Mouse (Mus musculus) layer of hippocampus, adult 2 months (tissue): Measurements from ENCODE around the gene Icos. TPM values are rescaled to one million over a fixed set of nuclear protein-coding genes. Genes with fewer than 3 reads are reported as not detected.

Experiments
- DNase-seq, 2 experiments: peaks; one replicate each; pipeline ENCODE4 v3.0.0; 2022; ENCODE audit warnings: low spot score in 2 of 2
- H3K27ac ChIP-seq: fragments of 200-600 bp; 2 replicates; pipeline ENCODE4 v1.8.1; 2022
- H3K4me3 ChIP-seq: fragments of 200-600 bp; 2 replicates; pipeline ENCODE4 v1.8.1; 2022; ENCODE audit warnings: mild to moderate bottlenecking
- CTCF ChIP-seq: fragments of 200-600 bp; conservative IDR thresholded peaks from 2 replicates; pipeline ENCODE4 v1.8.1; 2022; ENCODE audit warnings: antibody characterized with exemption, mild to moderate bottlenecking, moderate library complexity
- total RNA-seq, 2 experiments: library from RNA; stranded (reverse); gene quantifications; 2 replicates each; pipeline ENCODE4 v1.2.3; 2021

Icos gene
- total RNA-seq, 2 experiments from 2014 or later: not detected

DNA sequence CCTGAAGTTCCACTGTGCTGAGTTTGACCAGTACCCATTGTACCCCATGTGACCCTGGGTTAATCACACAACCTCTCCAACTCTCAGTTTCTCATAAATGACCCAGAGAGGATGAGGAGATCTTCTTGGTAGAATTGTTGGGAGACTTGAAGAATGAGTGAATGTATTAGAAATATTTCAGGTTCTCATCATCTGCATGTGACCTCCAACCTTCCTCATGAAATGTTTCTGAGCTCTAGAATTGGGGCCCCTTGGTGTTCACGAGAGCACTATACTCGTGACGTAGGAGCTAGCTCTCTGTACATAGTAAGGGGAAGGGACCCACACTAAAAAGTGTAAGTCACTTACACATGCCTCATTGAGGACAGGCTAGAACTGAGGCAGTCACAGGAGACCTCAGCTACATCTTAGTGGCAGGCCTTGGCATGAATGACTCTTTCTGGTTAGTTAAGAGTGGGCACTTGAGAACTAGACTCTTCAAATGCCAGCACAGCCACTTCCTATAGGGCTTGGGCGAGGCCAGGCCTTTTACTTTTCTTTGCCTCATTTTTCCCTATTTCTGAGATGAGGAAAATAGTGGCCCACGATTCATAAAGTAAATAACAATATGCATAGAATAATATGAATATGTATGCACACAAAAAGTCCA lies 2.0 kb upstream of the Icos start:
- no peak for TF ChIP-seq CTCF
- H3K4me3 ChIP-seq: no peak overlapping the region

GRCm38 (mm10) chr1:60979126-60979842 lies 1.6 kb downstream of the Icos start:
- Histone ChIP-seq H3K4me3 (no peak overlapping the region), H3K27ac (no peak overlapping the region)
- no peak for TF ChIP-seq CTCF
- DNase-seq: no peak

More for the DNA sequence above, 2.0 kb upstream of the Icos start:
- no peak for DNase-seq
- H3K27ac ChIP-seq: no peak overlapping the region

GRCm38 (mm10) chr1:60979843-60980235 lies 2.1 kb downstream of the Icos start:
- TF ChIP-seq CTCF: no peak
- Histone ChIP-seq H3K27ac (no peak overlapping the region), H3K4me3 (no peak overlapping the region)
- no peak for DNase-seq

GRCm38 (mm10) chr1:60985075-60985474 lies 7.3 kb downstream of the Icos start:
- no peak for DNase-seq
- TF ChIP-seq CTCF: no peak
- Histone ChIP-seq H3K27ac (no peak overlapping the region), H3K4me3 (no peak overlapping the region)

DNA sequence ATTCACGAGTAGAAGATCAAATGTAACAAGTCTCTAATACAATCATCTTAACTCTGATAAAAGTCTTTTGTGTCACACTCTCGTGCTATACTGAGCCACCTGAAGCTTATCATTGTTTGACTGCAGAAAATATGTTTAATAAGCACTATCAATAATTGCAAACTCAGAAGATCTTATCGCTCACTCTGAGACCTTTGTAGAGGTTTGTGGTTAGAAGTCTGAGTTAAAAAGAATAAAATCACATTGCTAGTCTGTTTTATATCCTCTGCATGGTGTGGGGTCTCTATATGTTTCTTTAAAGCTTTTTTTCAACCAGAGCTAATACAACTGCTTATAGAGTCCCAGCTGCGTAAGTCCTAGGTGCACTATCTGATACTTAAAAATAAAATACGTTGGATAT lies 8.4 kb downstream of the Icos start:
- no peak for DNase-seq
- TF ChIP-seq CTCF: no peak
- H3K4me3 ChIP-seq: no peak overlapping the region
- H3K27ac ChIP-seq: no peak overlapping the region

DNA sequence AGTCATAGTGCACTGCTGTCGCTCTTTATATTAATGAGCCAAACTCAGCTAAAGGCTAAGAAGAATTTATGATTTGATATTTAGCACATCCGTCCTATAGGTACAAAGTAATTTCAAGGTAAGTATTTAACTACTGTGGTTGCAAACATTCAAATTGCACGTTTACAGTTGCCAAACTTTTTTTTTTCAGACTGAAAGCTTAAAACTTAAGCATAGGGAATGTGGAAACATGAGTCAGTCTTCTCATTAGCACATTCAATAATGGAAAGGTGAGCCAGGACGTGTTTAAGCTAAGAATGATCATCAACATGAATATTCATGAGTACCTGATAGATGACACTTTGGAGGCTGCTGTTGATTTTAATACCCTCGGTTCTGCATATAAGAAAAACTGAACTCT lies 11.4 kb downstream of the Icos start:
- TF ChIP-seq CTCF: no peak
- no peak overlapping the region for H3K27ac ChIP-seq
- H3K4me3 ChIP-seq: no peak overlapping the region
- DNase-seq: no peak

- no peak for TF ChIP-seq CTCF
- DNase-seq: no peak
- H3K27ac ChIP-seq: no peak overlapping the region
- H3K4me3 ChIP-seq: no peak overlapping the region
Observed at GRCm38 (mm10) chr1:60990305-60990704, 12.6 kb downstream of the Icos start.

GRCm38 (mm10) chr1:60998008-60998557 lies 20.4 kb downstream of the Icos start:
- no peak for DNase-seq
- TF ChIP-seq CTCF: peak; percentile 64

DNA sequence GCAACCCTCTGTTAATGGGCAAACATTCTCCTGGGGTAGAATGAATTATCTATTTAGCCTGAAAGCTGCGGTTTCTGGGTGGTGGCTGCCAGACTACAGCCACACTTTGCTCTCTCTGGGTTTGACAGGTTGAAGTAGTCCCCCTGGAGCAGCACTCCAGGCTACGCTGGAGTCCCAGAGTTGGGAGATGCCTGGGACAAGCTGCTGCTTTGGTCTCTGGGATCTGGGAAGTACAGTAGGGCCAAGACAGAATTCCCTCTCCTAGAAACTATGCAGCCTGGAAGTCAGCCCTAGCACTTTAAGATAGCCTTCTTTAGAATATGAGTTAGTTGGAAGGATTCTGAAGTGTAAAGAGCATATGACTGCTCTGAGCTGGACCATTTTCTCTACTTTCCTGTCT lies 21.0 kb downstream of the Icos start:
- H3K27ac ChIP-seq: peak overlapping the region; percentile 56
- no peak for TF ChIP-seq CTCF
- DNase-seq: no peak
- no peak overlapping the region for H3K4me3 ChIP-seq

More at GRCm38 (mm10) chr1:60998008-60998557, 20.4 kb downstream of the Icos start:
- H3K4me3 ChIP-seq: no peak overlapping the region
- peak overlapping the region; percentile 56 for H3K27ac ChIP-seq

GRCm38 (mm10) chr1:61001786-61002354 lies 24.1 kb downstream of the Icos start:
- Histone ChIP-seq H3K4me3 (no peak overlapping the region), H3K27ac (no peak overlapping the region)
- no peak for TF ChIP-seq CTCF
- DNase-seq: no peak

DNA sequence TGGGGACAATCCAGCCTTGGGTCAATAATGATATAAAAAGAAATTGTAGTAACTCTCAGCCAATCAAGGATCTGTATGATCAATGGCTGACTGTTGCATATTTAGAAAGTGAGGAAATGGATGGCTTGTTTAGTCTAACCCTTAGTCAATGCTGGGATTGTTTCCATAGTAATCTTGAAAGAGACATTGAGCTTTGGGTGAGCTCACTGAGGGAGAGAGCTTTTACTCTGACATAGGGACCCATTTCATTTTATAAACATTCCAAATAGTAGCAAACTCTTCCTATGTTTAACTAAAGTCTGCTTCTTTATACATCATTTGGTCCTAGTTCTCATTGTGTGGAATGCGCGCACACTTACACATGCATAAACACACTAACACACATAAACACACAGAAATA lies 28.5 kb downstream of the Icos start:
- no peak for DNase-seq
- Histone ChIP-seq H3K4me3 (no peak overlapping the region), H3K27ac (no peak overlapping the region)
- no peak for TF ChIP-seq CTCF

- no peak for TF ChIP-seq CTCF
- H3K27ac ChIP-seq: no peak overlapping the region
- H3K4me3 ChIP-seq: no peak overlapping the region
- DNase-seq: no peak
Observed at GRCm38 (mm10) chr1:61007516-61007915, 29.8 kb downstream of the Icos start.

DNA sequence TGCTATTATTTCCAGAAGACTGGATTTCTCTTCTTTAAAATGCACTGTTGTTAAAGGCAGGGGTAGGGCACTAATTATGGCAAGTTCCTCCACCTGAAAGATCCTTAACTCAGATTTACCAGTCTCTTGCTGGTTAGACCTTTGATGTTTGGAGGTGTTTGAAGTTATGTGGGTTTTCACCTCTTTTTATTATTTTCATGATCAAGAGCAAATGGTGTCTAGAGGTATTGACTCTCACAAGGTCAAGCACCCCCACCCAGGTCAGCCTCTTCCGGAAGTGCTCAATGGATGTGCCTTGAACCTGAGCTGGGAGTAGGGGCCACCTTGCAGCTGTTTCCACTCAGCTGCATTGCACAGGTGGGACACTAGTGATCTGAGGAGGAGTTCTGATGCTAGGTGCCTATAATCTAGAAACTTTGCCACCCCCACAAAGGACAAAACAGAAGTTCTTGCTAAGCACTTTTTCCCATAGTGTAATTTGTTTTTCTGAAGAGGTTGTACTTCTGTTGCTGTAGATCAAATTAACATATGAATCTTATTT lies 38.9 kb downstream of the Icos start:
- no peak for DNase-seq
- Histone ChIP-seq H3K4me3 (no peak overlapping the region), H3K27ac (no peak overlapping the region)
- TF ChIP-seq CTCF: no peak

DNA sequence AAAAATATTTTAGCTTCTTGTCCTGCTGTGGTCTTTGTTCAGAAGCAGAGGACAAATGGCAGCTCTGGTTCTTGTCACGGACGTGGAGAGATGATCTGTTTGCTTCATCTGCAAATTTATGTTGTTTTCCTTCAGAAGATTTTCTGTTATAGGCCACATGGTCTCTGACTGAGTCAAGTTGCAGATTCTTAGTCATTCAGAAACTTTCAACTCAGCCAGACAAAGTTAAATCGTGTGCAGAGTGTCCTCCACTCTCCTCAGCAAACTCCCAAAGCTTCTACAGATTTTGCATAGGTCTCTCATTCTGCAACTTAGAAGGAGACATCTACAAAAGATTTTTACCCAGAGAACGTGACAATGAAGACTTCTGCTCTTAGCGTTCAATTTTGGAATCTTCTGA lies 49.0 kb downstream of the Icos start:
- DNase-seq: no peak
- H3K4me3 ChIP-seq: no peak overlapping the region
- TF ChIP-seq CTCF: no peak

More for the DNA sequence above, 49.0 kb downstream of the Icos start:
- no peak overlapping the region for H3K27ac ChIP-seq
